Mouse (Mus musculus): ENCODE results near the gene Slc22a17.

Slc22a17 gene

GRCm38 (mm10) chr14:54900383-54900782 lies 12.5 kb downstream of the Slc22a17 start:
- in situ Hi-C loops (cut with MseI, MboI): loop anchor here (5.0 kb wide), 2 partner anchors 37 to 112 kb away; partner anchors contain the start of gene Cmtm5 (in 2 of the 2)

DNA sequence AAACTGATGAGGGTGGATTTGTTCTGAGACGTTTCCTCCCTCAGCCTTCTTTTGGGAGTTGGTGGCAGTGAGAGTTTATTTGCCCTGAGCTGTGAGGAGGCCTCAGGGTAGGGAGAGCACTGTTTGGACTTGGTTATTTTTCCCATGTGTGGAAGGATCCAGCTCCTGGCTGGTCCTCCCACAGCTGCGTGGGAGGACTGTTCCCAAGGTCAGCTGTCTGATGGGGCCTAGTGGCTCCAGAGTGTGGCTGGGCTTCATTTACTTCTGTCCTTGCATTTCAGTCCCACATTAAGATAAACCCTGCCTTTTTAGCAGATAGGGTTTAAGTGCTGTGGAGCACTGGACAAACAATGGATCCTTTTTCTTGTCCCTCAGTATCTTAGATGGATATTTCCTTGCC lies 15.5 kb downstream of the Slc22a17 start:
- in situ Hi-C loops (cut with MseI, MboI): loop anchor here in 1 of 2 experiments (5.0 kb wide), 1 partner anchor 115 kb away; no protein-coding TSS in a partner anchor

- in situ Hi-C loops (cut with MseI, MboI): loop anchor here in 1 of 2 experiments (5.0 kb wide), 1 partner anchor 118 kb away; no protein-coding TSS in a partner anchor
Measured at GRCm38 (mm10) chr14:54894296-54895151, 18.4 kb downstream of the Slc22a17 start.

GRCm38 (mm10) chr14:54893651-54894181 lies 19.2 kb downstream of the Slc22a17 start:
- in situ Hi-C loops (cut with MseI, MboI): no loop called here

GRCm38 (mm10) chr14:54892200-54892599 lies 20.7 kb downstream of the Slc22a17 start, which contains the start of gene Pabpn1:
Gene Pabpn1, plus strand, starts transcription at chr14:54892500.
- in situ Hi-C loops (cut with MseI, MboI): no loop called here

GRCm38 (mm10) chr14:54885309-54885708 lies 27.6 kb downstream of the Slc22a17 start:
- in situ Hi-C loops (cut with MseI, MboI): no loop called here

DNA sequence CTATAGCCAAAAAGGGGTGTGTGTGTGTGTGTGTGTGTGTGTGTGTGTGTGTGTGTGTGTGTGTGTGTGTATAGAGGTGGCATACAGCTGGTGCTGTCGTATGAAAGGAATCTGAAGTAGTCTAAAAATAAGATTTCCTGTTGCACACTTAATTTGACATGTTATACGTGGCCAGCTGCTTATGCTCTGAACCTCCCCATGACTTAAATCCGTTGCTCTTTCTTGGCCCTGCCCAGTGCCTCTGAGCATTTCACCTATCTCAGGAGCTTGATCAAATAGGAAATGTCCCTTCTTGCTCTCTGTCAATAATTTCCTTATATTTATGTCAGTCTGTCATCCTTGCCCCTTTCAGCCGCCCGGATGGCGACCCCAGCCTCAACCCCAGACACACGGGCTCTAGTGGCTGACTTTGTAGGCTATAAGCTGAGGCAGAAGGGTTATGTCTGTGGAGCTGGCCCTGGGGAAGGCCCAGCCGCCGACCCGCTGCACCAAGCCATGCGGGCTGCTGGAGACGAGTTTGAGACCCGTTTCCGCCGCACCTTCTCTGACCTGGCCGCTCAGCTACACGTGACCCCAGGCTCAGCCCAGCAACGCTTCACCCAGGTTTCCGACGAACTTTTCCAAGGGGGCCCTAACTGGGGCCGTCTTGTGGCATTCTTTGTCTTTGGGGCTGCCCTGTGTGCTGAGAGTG lies 28.8 kb downstream of the Slc22a17 start:
- in situ Hi-C loops (cut with MseI, MboI): no loop called here

GRCm38 (mm10) chr14:54883154-54884021 lies 29.5 kb downstream of the Slc22a17 start, which contains the start of the genes Bcl2l2 and Gm20521:
Gene Bcl2l2, plus strand, starts transcription at chr14:54883377.
Gene Gm20521, plus strand, starts transcription at chr14:54883441.
- in situ Hi-C loops (cut with MseI, MboI): no loop called here

DNA sequence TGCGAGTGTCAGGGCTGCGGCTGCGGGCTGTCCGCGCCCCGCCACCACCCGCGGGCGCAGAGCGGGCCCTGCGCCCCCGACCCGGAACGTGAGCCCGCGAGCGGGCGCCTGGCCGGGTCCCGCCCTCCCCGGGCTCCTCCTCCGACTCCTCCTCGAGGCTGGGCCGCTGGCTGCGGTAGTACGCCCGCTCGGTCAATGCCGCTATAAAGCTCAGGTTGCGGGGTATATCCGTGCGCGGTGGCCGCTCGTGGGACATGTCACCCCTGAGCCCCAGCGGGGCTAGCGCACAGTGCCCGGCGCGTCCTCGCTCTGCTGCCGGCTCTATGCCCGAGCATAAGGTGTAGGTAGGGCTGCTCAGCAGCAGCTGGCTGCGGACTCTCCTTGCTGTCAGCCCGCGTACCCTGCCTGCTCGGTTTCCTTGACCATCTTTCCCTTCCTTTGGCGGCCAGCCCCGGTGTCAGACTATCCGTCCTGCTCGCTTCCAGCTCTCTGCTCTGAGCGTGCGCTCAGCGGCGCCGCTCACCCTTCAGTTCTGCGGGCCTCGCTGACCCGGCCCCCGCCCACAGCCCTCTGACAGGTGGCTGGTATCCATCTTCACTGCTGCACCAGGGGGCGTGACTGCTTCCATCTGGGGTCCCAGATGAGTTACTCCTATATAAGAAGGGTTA lies 35.8 kb downstream of the Slc22a17 start, which contains the start of gene Ppp1r3e:
Ppp1r3e (minus strand) TSS at position 503 of the 668 bp plus-strand sequence.
- in situ Hi-C loops (cut with MseI, MboI): no loop called here

DNA sequence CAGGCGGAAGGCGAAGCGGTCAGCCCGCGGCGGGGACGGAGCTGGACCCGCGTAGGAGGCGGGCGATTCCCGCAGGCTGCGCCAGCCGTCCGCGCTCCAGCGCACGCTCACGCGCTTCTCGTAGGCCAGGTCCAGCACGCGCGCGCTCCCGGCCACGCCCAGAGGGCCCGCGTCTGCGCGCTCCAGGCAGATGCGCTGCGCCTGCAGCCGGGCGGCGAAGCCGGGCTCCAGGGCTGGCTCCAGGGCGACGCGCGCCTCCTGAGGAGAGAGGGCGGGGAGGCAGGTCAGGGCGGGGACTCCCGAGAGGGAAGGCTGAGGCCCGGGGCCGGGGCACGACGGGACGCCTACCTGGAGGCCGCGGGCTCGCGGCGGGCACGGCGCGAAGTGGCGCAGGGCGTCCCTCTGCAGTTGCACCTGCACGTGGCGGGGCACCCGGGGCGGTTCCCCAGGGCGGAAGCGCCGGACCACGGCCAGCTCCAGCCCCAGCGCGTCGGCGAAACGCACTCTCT lies 36.3 kb downstream of the Slc22a17 start:
- in situ Hi-C loops (cut with MseI, MboI): no loop called here

- in situ Hi-C loops (cut with MseI, MboI): no loop called here
Measured at GRCm38 (mm10) chr14:54875844-54876538, 36.9 kb downstream of the Slc22a17 start.

DNA sequence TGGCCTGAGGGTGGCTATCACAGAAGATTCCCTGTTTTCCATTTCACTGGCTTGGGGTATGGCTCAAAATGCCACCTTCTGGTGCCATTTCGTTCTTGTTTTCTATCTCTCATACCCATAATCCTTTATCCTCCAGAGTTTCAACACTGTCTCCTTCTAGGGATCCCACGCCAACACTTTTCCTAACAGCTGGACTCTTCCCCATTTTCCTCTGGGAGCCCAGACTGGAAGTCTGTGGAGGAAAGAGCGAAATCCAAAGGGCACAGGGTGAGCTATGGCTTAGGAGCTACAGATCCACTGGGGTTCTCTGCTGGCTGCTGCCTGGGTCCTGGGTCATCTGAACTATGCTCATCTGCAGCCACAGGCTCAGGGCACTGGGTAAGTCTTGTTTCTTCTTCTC lies 38.8 kb downstream of the Slc22a17 start:
- in situ Hi-C loops (cut with MseI, MboI): no loop called here

DNA sequence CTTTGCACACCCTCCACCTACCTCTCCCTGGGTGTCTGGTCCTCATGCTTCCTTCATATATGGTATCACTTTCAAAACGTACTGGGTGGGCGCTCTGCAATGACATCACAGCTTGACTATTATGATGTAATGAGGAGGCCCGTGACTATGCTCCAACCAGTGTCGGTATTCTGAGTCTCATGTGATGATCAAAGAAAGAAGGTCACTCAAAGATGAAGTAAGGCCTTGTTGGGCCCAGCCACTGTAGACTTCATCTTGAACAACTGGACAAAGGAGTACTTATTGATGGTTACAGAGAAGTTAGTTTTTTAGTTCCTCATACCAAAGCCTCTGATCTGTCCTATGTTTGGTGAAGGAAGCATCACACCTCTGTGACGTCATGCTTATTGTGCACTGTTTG lies 42.1 kb downstream of the Slc22a17 start, which contains the start of gene Homez:
Homez (minus strand) TSS at position 101 of the 400 bp plus-strand sequence.
- in situ Hi-C loops (cut with MseI, MboI): no loop called here

DNA sequence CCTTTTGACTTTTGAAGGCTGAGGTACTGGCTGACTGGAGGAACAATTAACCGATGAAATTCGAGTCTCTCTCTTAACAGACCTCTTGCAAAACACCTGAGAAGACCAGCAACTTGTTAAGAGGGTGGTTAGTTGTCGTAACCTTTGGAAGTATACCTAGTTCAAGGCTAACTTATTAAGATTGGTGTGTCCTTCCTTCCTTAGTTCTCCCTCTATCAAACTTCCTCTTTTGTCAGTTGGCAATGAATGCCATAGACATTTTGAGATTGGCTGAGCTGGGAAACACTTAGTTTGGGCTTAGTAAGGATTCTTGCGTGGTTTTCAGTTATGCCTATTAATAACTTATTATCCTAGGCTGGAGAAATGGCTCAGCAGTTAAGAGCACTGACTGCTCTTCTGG lies 44.9 kb downstream of the Slc22a17 start:
- in situ Hi-C loops (cut with MseI, MboI): no loop called here

DNA sequence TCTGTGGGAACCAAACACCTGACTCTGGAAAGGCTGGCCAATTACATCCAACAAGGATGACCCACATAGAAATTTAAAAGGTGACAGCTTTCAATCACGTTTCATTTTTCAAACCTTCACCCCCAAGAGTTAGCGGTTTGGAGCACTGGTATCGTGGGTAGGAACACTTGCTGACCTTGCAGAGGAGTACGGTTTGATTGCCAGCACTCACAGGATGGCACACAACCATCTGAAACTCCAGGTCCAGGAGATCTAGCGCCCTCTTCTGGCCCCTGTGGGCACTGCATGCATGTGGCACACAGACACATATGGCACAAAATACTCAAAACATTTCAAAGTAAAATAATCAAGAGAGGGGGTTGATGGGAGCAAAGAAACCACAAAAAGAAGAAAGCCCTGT lies 46.0 kb downstream of the Slc22a17 start:
- in situ Hi-C loops (cut with MseI, MboI): no loop called here

DNA sequence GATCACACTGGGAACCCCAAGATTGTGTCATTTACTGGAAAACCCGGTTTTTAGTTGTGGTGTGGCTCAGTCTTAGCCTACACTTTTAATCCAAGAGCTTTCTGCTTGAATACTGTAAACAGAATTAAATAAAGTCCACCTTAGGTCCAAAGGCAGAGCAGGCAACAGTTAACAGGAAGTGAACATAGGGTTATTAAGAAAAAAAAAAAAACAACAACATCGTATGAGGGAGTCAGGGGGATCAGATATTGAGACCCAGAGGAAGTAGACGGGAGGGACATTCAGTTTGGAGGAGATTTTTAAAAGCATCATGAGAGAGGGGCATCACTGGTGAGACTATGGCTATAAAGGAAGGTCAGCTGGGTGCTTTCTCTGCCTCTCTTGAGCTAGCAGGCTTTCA lies 46.7 kb downstream of the Slc22a17 start:
- in situ Hi-C loops (cut with MseI, MboI): no loop called here

GRCm38 (mm10) chr14:54865626-54866025 lies 47.3 kb downstream of the Slc22a17 start:
- in situ Hi-C loops (cut with MseI, MboI): no loop called here

DNA sequence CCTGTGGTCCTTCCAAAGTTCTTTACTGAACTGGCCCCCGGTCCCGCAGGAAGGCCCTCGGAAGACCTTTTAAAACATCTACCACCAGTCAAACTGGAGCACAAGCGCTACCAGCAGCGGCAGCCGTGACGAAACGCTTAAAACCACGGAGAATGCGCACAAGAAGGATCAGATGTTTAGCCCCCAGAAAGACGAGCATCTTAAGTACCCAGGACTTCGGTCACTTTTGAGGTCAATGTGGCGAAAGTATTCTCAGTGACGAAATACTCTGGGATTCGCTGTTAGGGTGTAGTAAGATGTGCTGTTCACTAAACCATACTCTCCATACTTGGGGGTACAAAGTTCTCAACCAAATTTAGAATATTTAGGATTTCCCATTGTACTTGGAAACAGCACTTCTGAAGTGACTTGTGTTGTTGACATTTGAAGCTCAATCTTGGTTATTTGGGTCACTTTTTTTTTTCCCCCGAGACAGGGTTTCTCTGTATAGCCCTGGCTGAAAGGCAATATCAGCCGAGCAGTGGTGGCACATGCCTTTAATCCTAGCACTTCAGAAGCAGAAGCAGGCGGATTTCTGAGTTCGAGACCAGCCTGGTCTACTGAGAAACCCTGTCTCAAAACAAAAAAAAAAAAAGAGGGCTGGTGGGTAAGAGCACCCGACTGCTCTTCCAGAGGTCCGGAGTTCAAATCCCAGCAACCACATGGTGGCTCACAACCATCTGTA lies 48.5 kb downstream of the Slc22a17 start:
- in situ Hi-C loops (cut with MseI, MboI): no loop called here

Data from mouse trophoblast stem cell (cell line).